Mouse (Mus musculus) left cerebral cortex, postnatal 10 days (tissue): Measurements from ENCODE around the gene Ush1g. TPM values are rescaled to one million over a fixed set of nuclear protein-coding genes. Genes with fewer than 3 reads are reported as not detected.

ENCODE experiments used
- DNase-seq, 2 experiments: peaks; one replicate each; pipeline ENCODE4 v3.0.0; 2021 to 2022; ENCODE audit warnings: low spot score in 2 of 2, mixed read lengths in 1 of 2; ENCODE audit errors: extremely low spot score in 1 of 2
- intact Hi-C: fragments of 180-260 bp; cut with DNase I; formaldehyde crosslinking; loops from one replicate; pipeline ENCODE4 v1.15.1; 2025
- total RNA-seq, 2 experiments: library from RNA; stranded (reverse); gene quantifications; 2 replicates each; pipeline ENCODE4 v1.2.3; 2021

The Ush1g gene
- total RNA-seq, 2 experiments from 2014 or later = 0.24 to 0.26 TPM

DNA sequence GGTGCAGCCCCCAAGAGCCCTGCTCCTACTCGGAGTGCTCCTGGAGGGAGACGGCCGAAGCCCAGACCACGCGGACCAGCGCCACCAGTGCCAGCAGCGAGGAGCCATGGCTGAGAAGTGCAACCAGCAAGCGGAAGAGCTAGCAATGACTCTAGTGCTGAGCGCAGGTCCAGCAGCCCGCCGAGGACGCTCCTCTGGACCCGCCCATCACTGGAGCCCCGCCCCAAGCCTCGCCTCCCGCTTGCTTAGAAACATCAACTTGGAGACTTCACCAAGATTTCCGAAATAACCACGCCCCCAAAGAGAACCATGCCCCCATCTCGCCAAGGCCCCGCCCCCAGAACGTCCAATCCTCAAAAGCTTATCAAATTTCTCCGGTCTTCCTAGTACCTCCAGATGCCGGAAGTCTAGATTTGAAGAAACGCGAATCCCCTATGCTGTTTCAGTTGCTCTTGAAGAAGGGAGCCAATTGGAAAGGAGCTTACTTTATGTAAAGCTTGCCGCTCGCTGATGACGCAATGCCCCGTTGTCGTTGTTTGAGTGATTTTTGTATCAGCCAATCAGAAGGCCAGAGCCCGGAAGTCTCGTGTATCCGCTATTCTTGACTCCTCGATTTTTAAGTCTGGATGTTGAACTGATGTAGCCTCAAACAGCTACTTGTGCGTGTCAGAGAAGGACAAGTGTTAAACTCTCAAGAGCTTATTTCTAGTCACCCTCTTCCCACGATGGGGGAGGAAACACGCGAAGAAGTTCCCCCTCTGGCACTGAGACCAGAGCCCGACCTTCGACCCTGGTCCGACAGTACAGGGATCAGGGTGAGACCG is 44.8 kb downstream of the Ush1g start, which contains the start of gene Fdxr:
Gene Fdxr, minus strand, starts transcription at position 271 of the 824 bp plus-strand sequence.
- peak; percentile 99 for DNase-seq
- intact Hi-C loops = no loop called here

DNA sequence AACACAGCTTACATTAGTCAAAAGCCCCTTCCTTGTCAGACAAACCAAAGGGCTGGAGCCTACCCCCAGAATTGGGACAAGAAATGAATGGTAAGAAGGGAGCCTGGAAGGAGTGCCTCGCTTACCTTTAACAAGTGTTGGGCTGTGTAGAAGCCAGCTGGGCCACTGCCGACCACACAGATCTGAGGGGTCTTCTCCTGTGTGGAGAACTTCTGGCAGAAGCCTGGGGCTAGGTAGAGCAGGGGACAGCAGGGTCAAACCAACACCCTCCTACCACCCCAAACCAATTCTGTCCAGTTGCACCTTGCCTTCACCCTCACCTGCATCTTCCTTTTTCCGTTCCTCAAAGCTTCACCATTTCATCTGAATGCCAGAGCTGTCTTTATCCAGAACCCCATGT is 45.9 kb downstream of the Ush1g start:
- DNase-seq = no peak
- intact Hi-C loops = no loop called here

GRCm38 (mm10) chr11:115275509-115275908 is 46.3 kb downstream of the Ush1g start:
- intact Hi-C loops = no loop called here
- DNase-seq = no peak

DNA sequence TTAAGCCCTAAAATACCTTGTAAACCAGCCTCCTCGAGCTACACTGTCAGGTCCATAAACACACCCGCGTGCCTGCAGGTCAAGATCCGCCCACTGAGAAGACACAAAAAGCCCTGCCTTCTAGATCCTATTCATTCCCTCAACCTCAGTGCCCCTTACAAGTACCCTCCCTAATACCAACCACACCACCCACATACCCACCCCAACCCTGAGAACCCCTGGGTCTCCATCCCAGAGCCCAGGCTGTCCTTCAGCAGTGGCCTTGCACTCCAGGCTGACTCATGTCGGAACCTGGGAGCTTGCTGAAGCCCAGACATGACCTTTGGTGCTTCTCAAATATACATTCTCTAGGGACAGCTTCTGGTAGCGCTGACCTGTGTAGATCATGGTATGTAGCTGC is 47.1 kb downstream of the Ush1g start:
- intact Hi-C loops = loop anchor here (5.0 kb wide), 1 partner anchor 192 kb away; no protein-coding TSS in a partner anchor
- no peak for DNase-seq

DNA sequence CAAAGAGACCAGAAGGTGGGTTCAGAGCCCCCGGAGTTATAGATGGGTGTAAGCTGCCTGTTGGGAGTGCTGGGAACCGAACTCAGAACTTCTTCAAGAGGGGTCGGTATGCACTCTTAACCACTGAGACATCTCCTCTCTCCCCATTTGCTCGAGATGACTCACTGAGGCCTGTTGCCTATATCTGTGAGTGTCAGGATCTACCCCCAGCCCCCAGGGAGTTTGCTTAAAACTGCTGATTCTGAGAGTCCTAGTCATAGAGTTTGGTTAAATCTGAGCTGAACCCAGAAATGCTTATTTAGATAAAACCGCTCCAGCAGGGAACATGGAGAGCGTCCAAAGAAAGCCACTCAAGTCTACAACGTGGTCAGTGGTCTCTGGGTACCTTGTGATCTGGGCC is 47.7 kb downstream of the Ush1g start:
- intact Hi-C loops = loop anchor here (5.0 kb wide), 1 partner anchor 192 kb away; no protein-coding TSS in a partner anchor
- DNase-seq = no peak

DNA sequence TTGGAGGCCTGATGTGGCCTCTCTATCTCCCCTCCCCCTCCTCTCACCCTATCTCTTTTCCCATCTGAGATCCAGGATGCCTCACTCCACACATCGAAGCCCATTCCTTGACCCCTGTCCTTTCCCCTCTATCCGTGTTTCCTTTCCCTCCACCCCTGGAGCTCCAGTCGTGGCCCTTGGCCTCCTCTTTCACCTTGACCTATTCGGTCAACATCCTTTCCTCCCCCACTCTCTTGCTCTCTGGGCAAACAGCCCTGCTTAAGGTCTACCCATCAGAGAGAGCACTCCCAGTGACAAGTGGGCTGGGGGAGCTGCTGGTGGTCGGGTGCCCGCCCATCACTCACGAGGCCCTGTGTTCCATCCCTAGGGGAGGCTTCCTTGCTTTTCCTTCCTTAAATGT is 48.1 kb downstream of the Ush1g start:
- intact Hi-C loops = loop anchor here (5.0 kb wide), 1 partner anchor 191 kb away; no protein-coding TSS in a partner anchor
- no peak for DNase-seq

- intact Hi-C loops = loop anchor here (5.0 kb wide), 1 partner anchor 191 kb away; no protein-coding TSS in a partner anchor
- DNase-seq = no peak
These were observed 48.8 kb downstream of the Ush1g start for GRCm38 (mm10) chr11:115272894-115273498.

GRCm38 (mm10) chr11:115271481-115271880 is 50.4 kb downstream of the Ush1g start:
- intact Hi-C loops = loop anchor here (5.0 kb wide), 1 partner anchor 189 kb away; no protein-coding TSS in a partner anchor
- no peak for DNase-seq

DNA sequence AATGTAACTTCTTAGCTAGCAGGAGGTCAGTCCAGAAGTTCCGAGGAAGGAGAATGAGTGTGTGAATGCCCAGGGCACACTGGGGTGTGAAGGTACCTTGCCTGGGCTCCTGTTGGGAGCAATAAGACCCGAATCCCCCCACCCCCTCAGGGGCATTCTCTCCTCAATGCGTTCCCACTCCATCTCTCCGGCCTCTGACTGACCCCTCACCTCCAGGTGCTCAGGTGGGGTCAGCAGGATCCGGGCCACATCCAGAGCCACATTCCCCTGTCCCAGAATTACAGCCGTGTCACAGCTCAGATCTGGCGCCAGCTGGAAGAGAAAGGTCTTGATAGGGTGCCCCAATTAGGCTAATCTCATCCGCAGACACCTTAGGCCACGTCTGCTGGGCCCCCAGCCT is 50.8 kb downstream of the Ush1g start:
- no peak for DNase-seq
- intact Hi-C loops = loop anchor here (5.0 kb wide), 1 partner anchor 189 kb away; no protein-coding TSS in a partner anchor

DNA sequence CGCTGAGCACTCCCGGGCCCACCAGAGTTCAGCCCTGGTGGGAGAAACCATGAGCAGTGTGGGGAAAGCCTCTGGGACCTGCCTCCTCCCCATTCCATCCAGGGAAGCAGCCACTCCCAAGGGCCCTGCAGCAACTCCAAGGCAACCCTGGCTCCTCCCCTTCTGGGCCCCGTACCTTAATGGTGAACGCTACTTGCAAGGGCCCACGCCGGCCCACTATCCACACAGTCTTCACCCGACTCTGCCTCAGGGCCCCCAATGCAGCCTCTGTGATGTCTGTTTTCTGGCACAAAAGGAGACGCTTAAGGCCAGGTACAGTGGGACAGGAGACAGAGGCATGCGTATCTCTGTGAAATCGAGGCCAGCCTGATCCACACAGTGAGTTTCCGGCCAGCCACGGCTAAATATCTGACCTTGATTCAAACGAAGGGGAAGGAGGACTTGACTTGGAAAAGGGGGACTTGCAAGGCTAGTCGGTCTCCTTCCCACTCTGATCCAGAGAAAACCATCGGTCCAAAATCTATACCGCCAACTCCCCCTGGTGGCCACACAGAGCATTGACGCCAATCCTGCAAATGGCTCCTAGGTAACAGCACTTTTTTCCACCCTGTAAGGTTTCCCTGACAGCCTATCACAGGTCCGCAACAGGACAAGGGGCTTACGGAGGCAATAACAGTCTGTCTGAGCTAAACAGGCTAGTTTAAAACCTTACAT is 51.5 kb downstream of the Ush1g start:
- peak; percentile 76 to 86 for DNase-seq
- intact Hi-C loops = loop anchor here (1.0 to 5.0 kb wide), 2 partner anchors 67 to 188 kb away; no protein-coding TSS in a partner anchor

GRCm38 (mm10) chr11:115269330-115270066 is 52.3 kb downstream of the Ush1g start:
- peak in 1 of 2 experiments; percentile 43 for DNase-seq
- intact Hi-C loops = loop anchor here (1.0 to 5.0 kb wide), 2 partner anchors 66 to 187 kb away; no protein-coding TSS in a partner anchor

DNA sequence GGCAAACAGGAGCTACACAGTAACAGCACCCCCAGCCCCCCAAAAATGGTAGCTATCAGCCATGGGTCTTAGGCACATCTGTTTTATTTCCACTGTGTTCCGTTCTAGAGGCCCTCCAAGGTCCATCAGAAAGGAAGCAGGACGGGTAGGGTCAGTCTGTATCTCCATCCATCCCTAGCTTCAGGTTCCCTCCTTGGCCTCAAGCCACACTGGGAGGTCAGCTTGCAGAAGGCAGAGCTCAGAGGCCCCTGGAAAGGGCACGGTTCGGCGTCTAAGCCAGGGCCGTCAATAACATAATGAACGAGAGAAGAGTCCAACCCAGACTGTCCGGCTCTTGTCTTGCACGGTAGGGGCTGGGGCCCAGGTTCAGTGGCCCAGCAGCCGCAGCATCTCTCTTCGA is 53.9 kb downstream of the Ush1g start:
- intact Hi-C loops = no loop called here

DNA sequence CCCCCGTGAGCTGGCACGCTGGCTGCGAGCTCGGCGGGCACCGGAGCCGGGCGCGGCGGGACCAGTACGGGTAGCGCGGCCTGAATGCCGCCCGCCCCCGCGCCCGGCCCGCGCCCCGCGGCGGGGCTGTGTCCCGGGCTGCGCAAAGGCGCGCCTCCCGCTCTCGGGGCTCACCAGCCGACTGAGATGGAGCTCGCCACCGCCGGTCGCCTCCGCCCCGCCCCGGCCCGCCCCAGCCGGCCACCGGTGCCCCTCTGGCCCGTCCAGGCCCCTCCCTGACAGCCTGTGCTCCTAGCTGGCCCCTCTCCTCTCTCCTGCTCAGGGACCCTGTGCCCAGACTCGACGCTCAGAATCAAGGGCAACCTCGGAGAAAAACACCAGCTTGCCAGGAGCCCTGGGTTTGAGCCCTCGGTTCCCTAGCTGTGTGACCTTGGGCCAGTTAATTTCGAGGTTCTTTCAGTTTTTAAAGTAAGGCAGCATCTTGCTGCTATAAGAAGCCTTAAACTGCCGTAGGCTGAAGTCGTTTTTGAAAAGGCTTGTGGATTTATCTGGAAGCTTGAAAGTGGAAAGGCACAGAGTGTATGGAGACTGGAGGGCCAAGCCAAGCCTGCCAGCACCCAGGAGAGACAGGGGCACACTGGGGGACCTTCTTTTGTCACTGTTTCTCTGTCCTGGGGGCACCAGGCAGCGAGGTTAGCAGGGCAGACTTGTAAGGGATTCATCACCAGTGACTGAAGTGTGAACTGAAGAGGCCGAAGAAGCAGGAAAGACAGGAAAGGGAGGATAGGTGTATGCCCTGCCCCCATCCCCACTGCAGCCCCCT is 54.6 kb downstream of the Ush1g start, which contains the start of gene Grin2c:
Gene Grin2c, minus strand, starts transcription at position 183 of the 823 bp plus-strand sequence.
- intact Hi-C loops = no loop called here
- no peak for DNase-seq

More for the DNA sequence above, 53.9 kb downstream of the Ush1g start:
- DNase-seq = no peak

- DNase-seq = no peak
- intact Hi-C loops = no loop called here
These were observed 55.5 kb downstream of the Ush1g start for GRCm38 (mm10) chr11:115266400-115266778.

GRCm38 (mm10) chr11:115265771-115266399 is 56.0 kb downstream of the Ush1g start:
- intact Hi-C loops = no loop called here
- no peak for DNase-seq
